Mouse (Mus musculus) thymus, postnatal 0 days (tissue): ENCODE data around the gene Adamtsl5. TPM values are rescaled to one million over a fixed set of nuclear protein-coding genes. Genes with fewer than 3 reads are reported as not detected.

Experiments used
- DNase-seq: peaks from one replicate; pipeline ENCODE4 v3.0.0-alpha.2; 2015; ENCODE audit warnings: low spot score
- polyA plus RNA-seq: library from polyadenylated mRNA; unstranded; fragments of >200 nt; fragmentation: Nextera tagmentation; extraction: Ambion mirVana; gene quantifications from 2 replicates; pipeline ENCODE4 v1.2.1, GENCODE M21; 2015

Gene Adamtsl5
- polyA plus RNA-seq, 1 experiment from 2014 or later: 1.0 TPM

- no peak for DNase-seq
Observed at GRCm38 (mm10) chr10:80343425-80343895, 4.8 kb downstream of the Adamtsl5 start.

GRCm38 (mm10) chr10:80342749-80343424 lies 5.3 kb downstream of the Adamtsl5 start:
- DNase-seq: peak; percentile 46

GRCm38 (mm10) chr10:80342305-80342748 lies 5.9 kb downstream of the Adamtsl5 start:
- no peak for DNase-seq

- DNase-seq: no peak
Observed at GRCm38 (mm10) chr10:80341491-80342304, 6.5 kb downstream of the Adamtsl5 start.

- no peak for DNase-seq
Observed at GRCm38 (mm10) chr10:80341026-80341425, 7.2 kb downstream of the Adamtsl5 start.

GRCm38 (mm10) chr10:80339941-80340750 lies 8.1 kb downstream of the Adamtsl5 start:
- DNase-seq: peak; percentile 81

- no peak for DNase-seq
Observed at GRCm38 (mm10) chr10:80336263-80336662, 11.9 kb downstream of the Adamtsl5 start.

GRCm38 (mm10) chr10:80332525-80332989 lies 15.7 kb downstream of the Adamtsl5 start:
- no peak for DNase-seq

GRCm38 (mm10) chr10:80331636-80332524 lies 16.3 kb downstream of the Adamtsl5 start:
- DNase-seq: no peak

GRCm38 (mm10) chr10:80330888-80331287 lies 17.3 kb downstream of the Adamtsl5 start:
- DNase-seq: no peak

- no peak for DNase-seq
Observed at GRCm38 (mm10) chr10:80330084-80330483, 18.1 kb downstream of the Adamtsl5 start.

GRCm38 (mm10) chr10:80329273-80330081 lies 18.7 kb downstream of the Adamtsl5 start, which contains the start of the genes Pcsk4 and Reep6:
Pcsk4 (minus strand) TSS chr10:80329498.
Reep6 (plus strand) TSS chr10:80329953.
- DNase-seq: peak; percentile 79

GRCm38 (mm10) chr10:80325045-80325444 lies 23.2 kb downstream of the Adamtsl5 start:
- no peak for DNase-seq

GRCm38 (mm10) chr10:80324120-80325037 lies 23.8 kb downstream of the Adamtsl5 start:
- DNase-seq: no peak

- DNase-seq: peak; percentile 57
Observed at GRCm38 (mm10) chr10:80323261-80324119, 24.7 kb downstream of the Adamtsl5 start.

GRCm38 (mm10) chr10:80322811-80323211 lies 25.4 kb downstream of the Adamtsl5 start:
- no peak for DNase-seq
